Mouse (Mus musculus): ENCODE measurements around the gene Atg9b.

GRCm38 (mm10) chr5:24350073-24350472 is 41.9 kb downstream of the Atg9b start:
- TF ChIP-seq CTCF (IDR thresholded peaks at IDR 0.05; ENCODE audit: borderline replicate concordance, extremely low read depth, insufficient read depth, insufficient read length): no peak
- TF ChIP-seq POLR2A (IDR thresholded peaks at IDR 0.05; ENCODE audit: borderline replicate concordance, extremely low read depth, insufficient read depth, insufficient read length, poor library complexity, severe bottlenecking): no peak

Measured in brain, embryonic 14.5 days (tissue).